Mouse (Mus musculus) left cerebral cortex, postnatal 14 days (tissue): ENCODE data around the gene Cnih2. TPM values are rescaled to one million over a fixed set of nuclear protein-coding genes. Genes with fewer than 3 reads are reported as not detected.

ENCODE experiments used
- DNase-seq, 2 experiments: peaks; one replicate each; pipeline ENCODE4 v3.0.0; 2021 to 2022; ENCODE audit warnings: low spot score in 2 of 2, mixed read lengths in 1 of 2
- intact Hi-C: fragments of 180-260 bp; cut with DNase I; formaldehyde crosslinking; loops from one replicate; pipeline ENCODE4 v1.15.1; 2025
- total RNA-seq, 2 experiments: library from RNA; stranded (reverse); gene quantifications; 2 replicates each; pipeline ENCODE4 v1.2.3; 2021

Gene Cnih2
- total RNA-seq, 2 experiments from 2014 or later, result 325 to 352 TPM

- intact Hi-C loops, result loop anchor here (2.0 kb wide), 1 partner anchor 15 kb away; no protein-coding TSS in a partner anchor
- DNase-seq, result no peak
Measured at GRCm38 (mm10) chr19:5071545-5072369, 26.6 kb downstream of the Cnih2 start.

DNA sequence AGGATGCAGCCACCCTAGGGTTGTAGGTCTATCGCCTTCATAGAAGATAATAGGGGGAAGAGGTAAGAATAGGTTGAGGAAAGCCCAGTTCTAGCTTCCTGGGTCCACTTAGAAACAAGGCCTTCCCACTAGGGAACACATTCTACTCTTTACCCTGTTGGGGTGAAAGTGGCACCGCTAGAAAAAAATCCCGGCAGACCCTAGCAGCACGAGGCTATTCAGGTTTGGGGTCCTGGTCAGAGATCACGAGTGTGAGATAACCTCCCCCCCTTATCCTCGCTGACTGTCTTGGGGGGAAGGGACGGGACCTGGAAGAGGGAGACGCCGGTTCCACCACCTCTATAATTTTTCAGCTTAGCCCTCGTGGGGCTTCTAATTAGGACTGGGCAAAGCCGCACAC lies 27.2 kb downstream of the Cnih2 start:
- intact Hi-C loops, result no loop called here
- no peak for DNase-seq

DNA sequence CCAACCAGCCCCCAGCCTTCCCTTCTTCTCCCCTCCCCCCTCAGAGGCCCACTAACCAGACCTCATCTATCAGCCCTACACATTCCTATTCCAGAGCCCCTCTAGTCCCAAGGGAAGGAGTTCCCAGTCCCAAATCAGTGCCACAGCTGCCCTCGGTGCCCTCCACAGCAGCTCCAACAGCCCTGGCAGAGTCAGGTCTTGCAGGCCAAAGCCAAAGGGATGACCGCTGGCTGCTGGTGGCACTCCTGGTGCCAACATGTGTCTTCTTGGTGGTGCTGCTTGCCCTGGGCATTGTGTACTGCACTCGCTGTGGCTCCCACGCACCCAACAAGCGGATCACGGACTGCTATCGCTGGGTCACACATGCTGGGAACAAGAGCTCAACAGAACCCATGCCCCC lies 28.3 kb downstream of the Cnih2 start:
- DNase-seq, result no peak
- intact Hi-C loops, result no loop called here

GRCm38 (mm10) chr19:5069486-5069885 lies 28.8 kb downstream of the Cnih2 start:
- intact Hi-C loops, result no loop called here
- no peak for DNase-seq

DNA sequence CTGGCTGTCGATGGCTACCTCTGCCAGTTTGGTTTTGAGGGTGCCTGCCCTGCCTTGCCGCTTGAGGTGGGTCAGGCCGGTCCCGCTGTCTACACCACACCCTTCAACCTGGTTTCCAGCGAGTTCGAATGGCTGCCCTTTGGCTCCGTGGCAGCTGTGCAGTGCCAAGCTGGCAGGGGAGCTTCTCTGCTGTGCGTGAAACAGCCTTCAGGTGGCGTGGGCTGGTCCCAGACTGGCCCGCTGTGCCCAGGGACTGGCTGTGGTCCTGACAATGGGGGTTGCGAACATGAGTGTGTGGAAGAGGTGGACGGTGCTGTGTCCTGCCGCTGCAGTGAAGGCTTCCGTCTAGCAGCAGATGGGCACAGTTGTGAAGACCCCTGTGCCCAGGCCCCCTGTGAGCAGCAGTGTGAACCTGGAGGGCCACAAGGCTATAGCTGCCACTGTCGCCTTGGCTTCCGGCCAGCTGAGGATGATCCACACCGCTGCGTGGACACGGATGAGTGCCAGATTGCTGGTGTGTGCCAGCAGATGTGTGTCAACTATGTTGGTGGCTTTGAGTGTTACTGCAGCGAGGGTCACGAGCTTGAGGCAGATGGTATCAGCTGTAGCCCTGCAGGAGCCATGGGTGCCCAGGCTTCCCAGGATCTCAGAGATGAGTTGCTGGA lies 29.6 kb downstream of the Cnih2 start:
- DNase-seq, result no peak

DNA sequence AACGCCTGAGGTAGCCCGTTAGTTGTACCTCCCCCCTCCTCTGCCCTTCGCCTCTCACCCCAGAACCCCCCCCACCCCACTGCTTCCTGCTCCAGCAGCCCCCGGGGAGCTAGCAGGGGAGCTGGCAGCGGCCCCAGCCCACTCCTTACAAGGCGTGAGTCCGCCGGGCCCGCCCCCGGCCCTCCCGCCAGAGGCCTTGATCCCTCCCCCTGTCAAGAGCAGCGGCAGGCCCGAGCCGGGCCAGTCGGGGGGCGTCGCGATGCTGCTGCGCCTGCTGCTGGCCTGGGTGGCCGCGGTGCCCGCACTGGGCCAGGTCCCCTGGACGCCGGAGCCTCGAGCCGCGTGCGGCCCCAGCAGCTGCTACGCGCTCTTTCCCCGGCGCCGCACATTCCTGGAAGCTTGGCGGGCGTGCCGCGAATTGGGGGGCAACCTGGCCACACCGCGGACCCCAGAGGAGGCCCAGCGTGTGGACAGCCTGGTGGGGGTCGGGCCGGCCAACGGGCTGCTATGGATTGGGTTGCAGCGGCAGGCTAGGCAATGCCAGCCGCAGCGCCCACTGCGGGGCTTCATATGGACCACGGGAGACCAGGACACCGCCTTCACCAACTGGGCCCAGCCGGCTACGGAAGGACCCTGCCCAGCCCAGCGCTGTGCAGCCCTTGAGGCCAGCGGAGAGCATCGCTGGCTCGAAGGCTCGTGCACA lies 30.3 kb downstream of the Cnih2 start, which contains the start of gene Cd248:
Gene Cd248, plus strand, starts transcription at position 212 of the 703 bp plus-strand sequence.
- DNase-seq, result no peak

More for the DNA sequence above, 29.6 kb downstream of the Cnih2 start:
- intact Hi-C loops, result no loop called here

GRCm38 (mm10) chr19:5067040-5067799 lies 31.1 kb downstream of the Cnih2 start:
- intact Hi-C loops, result no loop called here

More for the DNA sequence above, 30.3 kb downstream of the Cnih2 start, which contains the start of gene Cd248:
- intact Hi-C loops, result no loop called here

DNA sequence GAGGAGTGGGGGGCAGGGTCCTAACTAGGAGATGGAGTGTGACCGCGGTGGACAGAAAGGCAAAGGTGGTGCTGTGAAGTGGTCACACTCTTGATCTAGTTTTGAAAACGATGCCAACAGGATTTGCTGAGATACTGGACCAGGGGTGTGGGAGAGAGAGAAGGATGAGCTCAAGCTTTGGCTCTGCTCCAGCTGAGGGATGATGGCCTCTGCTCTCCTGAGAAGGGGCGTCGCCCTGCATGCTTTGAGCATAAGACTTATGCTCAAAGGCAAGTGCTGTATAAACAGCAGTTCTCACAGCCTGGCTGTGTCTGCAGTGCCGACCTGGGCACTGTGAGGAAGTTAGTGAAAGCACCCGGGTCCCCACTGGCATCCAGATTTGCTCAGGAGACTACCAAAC lies 33.2 kb downstream of the Cnih2 start:
- DNase-seq, result no peak
- intact Hi-C loops, result no loop called here

More at GRCm38 (mm10) chr19:5067040-5067799, 31.1 kb downstream of the Cnih2 start:
- DNase-seq, result no peak

- intact Hi-C loops, result no loop called here
- DNase-seq, result no peak
Measured at GRCm38 (mm10) chr19:5062446-5062845, 35.9 kb downstream of the Cnih2 start.

DNA sequence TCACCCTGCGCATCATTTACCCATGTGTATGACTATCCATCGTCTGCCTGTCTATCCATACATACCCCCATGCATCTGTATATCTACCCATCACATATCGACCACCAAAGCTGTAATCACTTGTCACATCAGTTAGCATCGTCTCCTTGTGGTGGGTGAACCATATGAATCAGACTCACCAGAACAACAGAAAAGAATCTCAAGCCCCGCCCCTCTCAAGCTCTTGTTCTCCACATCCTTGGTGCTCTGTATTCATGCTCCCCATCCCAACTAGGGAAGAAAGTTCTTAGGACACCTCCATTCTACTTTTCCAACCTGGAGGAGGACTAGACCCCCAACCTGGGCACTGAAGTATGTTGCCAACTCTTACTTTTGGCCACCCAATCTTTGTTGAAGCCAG lies 36.3 kb downstream of the Cnih2 start:
- intact Hi-C loops, result no loop called here
- DNase-seq, result no peak

- DNase-seq, result no peak
- intact Hi-C loops, result no loop called here
Measured at GRCm38 (mm10) chr19:5060365-5061330, 37.7 kb downstream of the Cnih2 start.

GRCm38 (mm10) chr19:5058801-5059771 lies 39.2 kb downstream of the Cnih2 start:
- DNase-seq, result no peak
- intact Hi-C loops, result no loop called here

- no peak for DNase-seq
- intact Hi-C loops, result loop anchor here (2.0 kb wide), 1 partner anchor 15 kb away; no protein-coding TSS in a partner anchor
Measured at GRCm38 (mm10) chr19:5057876-5058775, 40.2 kb downstream of the Cnih2 start.

DNA sequence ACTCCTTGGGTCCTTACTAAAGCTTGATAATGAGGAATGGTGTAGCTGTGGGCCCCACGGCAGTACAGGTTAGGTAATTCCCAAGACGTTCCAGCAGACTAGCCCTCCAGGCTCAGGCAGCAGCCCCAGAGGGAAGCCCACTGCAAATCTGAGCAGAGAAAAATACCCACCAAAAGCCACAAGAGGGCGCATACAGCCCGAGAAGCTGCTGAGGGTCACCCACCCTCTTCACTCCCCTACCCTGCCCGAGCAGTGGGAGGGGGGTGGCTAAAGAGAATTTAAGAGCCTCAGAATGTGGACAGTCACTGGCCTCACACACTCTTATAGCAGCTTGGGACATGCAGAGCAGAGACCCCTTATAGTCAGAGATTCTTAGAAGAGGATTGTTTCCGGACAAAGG lies 42.1 kb downstream of the Cnih2 start:
- intact Hi-C loops, result loop anchor here (2.0 kb wide), 1 partner anchor 17 kb away; no protein-coding TSS in a partner anchor
- no peak for DNase-seq

GRCm38 (mm10) chr19:5053909-5054308 lies 44.4 kb downstream of the Cnih2 start:
- DNase-seq, result no peak
- intact Hi-C loops, result no loop called here

GRCm38 (mm10) chr19:5052853-5053252 lies 45.5 kb downstream of the Cnih2 start:
- intact Hi-C loops, result no loop called here
- no peak for DNase-seq
